Mouse (Mus musculus): ENCODE results near the gene Zfyve28. TPM values are rescaled to one million over a fixed set of nuclear protein-coding genes. Genes with fewer than 3 reads are reported as not detected.

Zfyve28 gene
- 2.4 TPM for polyA plus RNA-seq (2017; shearing (Covaris generic))

GRCm38 (mm10) chr5:34288154-34288716 is at the start of gene Zfyve28, which contains the start of gene Cfap99:
Gene Zfyve28 (minus strand): TSS chr5:34288449.
Gene Cfap99 (plus strand): TSS chr5:34288600.

GRCm38 (mm10) chr5:34336097-34336774 is 48.0 kb upstream of the Zfyve28 start, which contains the start of gene Rnf4:
Gene Rnf4 (plus strand): TSS chr5:34336289.

GRCm38 (mm10) chr5:34187601-34188316 is 100.5 kb downstream of the Zfyve28 start, which contains the start of gene Mxd4:
Gene Mxd4 (minus strand): TSS chr5:34187720.

GRCm38 (mm10) chr5:34168950-34169891 is 119.0 kb downstream of the Zfyve28 start, which contains the start of the genes Poln and Haus3:
Gene Poln (minus strand): TSS chr5:34169448.
Gene Haus3 (minus strand): TSS chr5:34169527.

Other genes starting within 250 kb of the Zfyve28 start
- not detected for gene Poln, start 119.0 kb downstream of the Zfyve28 start, polyA plus RNA-seq (2017; shearing (Covaris generic))
- gene Haus3, start 118.9 kb downstream of the Zfyve28 start, polyA plus RNA-seq (2017; shearing (Covaris generic)) = 87.9 TPM
- 36.0 TPM for gene Mxd4, start 100.7 kb downstream of the Zfyve28 start, polyA plus RNA-seq (2017; shearing (Covaris generic))
- gene Cfap99, start 151 bp upstream of the Zfyve28 start, polyA plus RNA-seq (2017; shearing (Covaris generic)) = not detected
- gene Rnf4, start 47.8 kb upstream of the Zfyve28 start, polyA plus RNA-seq (2017; shearing (Covaris generic)) = 223 TPM
- gene Fam193a, start 81.5 kb upstream of the Zfyve28 start, polyA plus RNA-seq (2017; shearing (Covaris generic)) = 11.6 TPM
- 34.5 TPM for gene Tnip2, start 225.5 kb upstream of the Zfyve28 start, polyA plus RNA-seq (2017; shearing (Covaris generic))
- 6.0 TPM for gene Sh3bp2, start 237.4 kb upstream of the Zfyve28 start, polyA plus RNA-seq (2017; shearing (Covaris generic))

All from effector memory CD4-positive, alpha-beta T cell, adult 7 months (primary cell).